Mouse (Mus musculus) liver, adult 2 months (tissue): ENCODE measurements around the gene Nop9. TPM values are rescaled to one million over a fixed set of nuclear protein-coding genes. Genes with fewer than 3 reads are reported as not detected.

Experiments
- DNase-seq: peaks from one replicate; pipeline ENCODE4 v3.0.0-alpha.2; 2011; ENCODE audit warnings: low read depth, low spot score; ENCODE audit errors: extremely low read depth
- H3K27ac ChIP-seq: fragments of 200-500 bp; replicated peaks from 2 replicates; pipeline ENCODE4 v1.5.1; 2012; ENCODE audit warnings: low read depth, mild to moderate bottlenecking, control low read depth, inconsistent platforms, low read length; ENCODE audit not compliant: insufficient read depth
- H3K27me3 ChIP-seq: fragments of 200-500 bp; 2 replicates; pipeline ENCODE4 v1.6.1; 2012; ENCODE audit warnings: mild to moderate bottlenecking, moderate library complexity, low read length, inconsistent platforms; ENCODE audit not compliant: control insufficient read depth, insufficient read depth
- H3K36me3 ChIP-seq: fragments of 200-500 bp; 2 replicates; pipeline ENCODE4 v1.6.1; 2012; ENCODE audit warnings: low read length, inconsistent platforms; ENCODE audit not compliant: control insufficient read depth, insufficient read depth
- H3K4me1 ChIP-seq: fragments of 200-500 bp; 2 replicates; pipeline ENCODE4 v1.6.1; 2011; ENCODE audit warnings: low read length; ENCODE audit not compliant: control insufficient read depth, insufficient read depth
- H3K4me3 ChIP-seq: fragments of 200-500 bp; 2 replicates; pipeline ENCODE4 v1.5.1; 2011; ENCODE audit warnings: low read depth, mild to moderate bottlenecking, control low read depth, low read length, moderate library complexity; ENCODE audit not compliant: insufficient read depth
- H3K79me2 ChIP-seq: fragments of 200-500 bp; 2 replicates; pipeline ENCODE4 v1.6.1; 2012; ENCODE audit warnings: inconsistent platforms, mild to moderate bottlenecking, low read length, moderate library complexity; ENCODE audit not compliant: control insufficient read depth, insufficient read depth
- H3K9ac ChIP-seq: fragments of 200-500 bp; 2 replicates; pipeline ENCODE4 v1.6.1; 2012; ENCODE audit warnings: low read depth, mild to moderate bottlenecking, control low read depth, inconsistent platforms, low read length
- CTCF ChIP-seq: fragments of 200-500 bp; IDR thresholded peaks from 2 replicates; pipeline ENCODE4 v1.5.1; 2011; ENCODE audit warnings: low read depth, low read length, control low read depth
- POLR2A ChIP-seq: fragments of 200-500 bp; IDR thresholded peaks from 2 replicates; pipeline ENCODE4 v1.6.1; 2011; ENCODE audit warnings: low read length, control low read depth; ENCODE audit not compliant: insufficient read depth; ENCODE audit errors: extremely low read depth
- WGBS: fragments of 180-500 bp; shearing (Covaris S2); methylation state at CpG from one replicate; pipeline ENCODE4 v1.1.7; 2018; 5-methylcytosine and 5-hydroxymethylcytosine counted together
- polyA plus RNA-seq: library from polyadenylated mRNA; depleted of rRNA; stranded (reverse); fragments of >200 nt; gene quantifications from 2 replicates; pipeline ENCODE4 v1.2.3, GENCODE M21; 2012
- total RNA-seq: library from RNA; depleted of rRNA; stranded (reverse); fragments of >200 nt; gene quantifications from 2 replicates; pipeline ENCODE4 v1.2.3, GENCODE M21; 2014

Nop9 gene
- total and polyA plus RNA-seq, 2 experiments: 13.0 to 15.1 TPM

GRCm38 (mm10) chr14:55716271-55716670 is 29.2 kb upstream of the Nop9 start:
- Histone ChIP-seq H3K4me3 (no peak overlapping the region), H3K27me3 (no peaks in the 10 kb centered on the region), H3K4me1 (peaks cover 28% of the 10 kb centered on the region), H3K9ac (no peak overlapping the region), H3K36me3 (peaks cover 3% of the 10 kb centered on the region; the same call in 1 of the 2 replicates), H3K79me2 (peaks cover 4% of the 10 kb centered on the region; the same call in 1 of the 2 replicates), H3K27ac (no peak overlapping the region)
- no peak for DNase-seq
- WGBS: 94% methylated on average over 6 of the region's 6 CpGs
- no peak for TF ChIP-seq POLR2A
- no peak for TF ChIP-seq CTCF

GRCm38 (mm10) chr14:55716884-55717283 is 28.6 kb upstream of the Nop9 start:
- DNase-seq: no peak
- H3K4me1 ChIP-seq: peaks cover 24% of the 10 kb centered on the region
- no peak for TF ChIP-seq POLR2A
- no peak for TF ChIP-seq CTCF
- H3K27me3 ChIP-seq: no peaks in the 10 kb centered on the region
- H3K79me2 ChIP-seq: peaks cover 4% of the 10 kb centered on the region; the same call in 1 of the 2 replicates
- H3K36me3 ChIP-seq: peaks cover 3% of the 10 kb centered on the region; the same call in 1 of the 2 replicates
- no peak overlapping the region for H3K4me3 ChIP-seq
- H3K9ac ChIP-seq: no peak overlapping the region
- 91% methylated on average over 8 of the region's 8 CpGs for WGBS
- H3K27ac ChIP-seq: no peak overlapping the region

GRCm38 (mm10) chr14:55719737-55720136 is 25.8 kb upstream of the Nop9 start:
- TF ChIP-seq POLR2A: no peak
- TF ChIP-seq CTCF: no peak
- Histone ChIP-seq H3K27me3 (no peaks in the 10 kb centered on the region), H3K4me1 (peaks cover 13% of the 10 kb centered on the region; the same call in 1 of the 2 replicates), H3K4me3 (no peak overlapping the region), H3K9ac (no peak overlapping the region), H3K27ac (no peak overlapping the region), H3K36me3 (peaks cover 3% of the 10 kb centered on the region; the same call in 1 of the 2 replicates), H3K79me2 (no peaks in the 10 kb centered on the region)
- WGBS: 84% methylated on average over 6 of the region's 6 CpGs
- no peak for DNase-seq

GRCm38 (mm10) chr14:55720666-55721065 is 24.8 kb upstream of the Nop9 start:
- peak overlapping the region; percentile 50 for H3K9ac ChIP-seq
- peaks cover 19% of the 10 kb centered on the region for H3K4me1 ChIP-seq
- peak; percentile 53 for DNase-seq
- H3K27ac ChIP-seq: peak overlapping the region; percentile 96
- no peaks in the 10 kb centered on the region for H3K79me2 ChIP-seq
- no peak for TF ChIP-seq POLR2A
- no peak for TF ChIP-seq CTCF
- 58% methylated on average over 12 of the region's 12 CpGs for WGBS
- peak overlapping the region; percentile 20; the same call in 1 of the 2 replicates for H3K4me3 ChIP-seq
- no peaks in the 10 kb centered on the region for H3K27me3 ChIP-seq
- H3K36me3 ChIP-seq: peaks cover 3% of the 10 kb centered on the region; the same call in 1 of the 2 replicates

- peak; percentile 88 for DNase-seq
- no peaks in the 10 kb centered on the region for H3K27me3 ChIP-seq
- H3K79me2 ChIP-seq: no peaks in the 10 kb centered on the region
- H3K4me1 ChIP-seq: peaks cover 21% of the 10 kb centered on the region
- peaks cover 3% of the 10 kb centered on the region; the same call in 1 of the 2 replicates for H3K36me3 ChIP-seq
- no peak for TF ChIP-seq POLR2A
- no peak for TF ChIP-seq CTCF
- 20% methylated on average over 6 of the region's 6 CpGs for WGBS
- peak overlapping the region; percentile 7; the same call in 1 of the 2 replicates for H3K4me3 ChIP-seq
- peak overlapping the region; percentile 50 for H3K9ac ChIP-seq
- peak overlapping the region; percentile 96 for H3K27ac ChIP-seq
These were observed 24.4 kb upstream of the Nop9 start for GRCm38 (mm10) chr14:55721076-55721475.

- TF ChIP-seq POLR2A: 0 out of 2 replicates have a peak, but pooled peaks have one; percentile 45
- peak; percentile 95 for TF ChIP-seq CTCF
These were observed 23.6 kb upstream of the Nop9 start, which contains the start of gene Rabggta for GRCm38 (mm10) chr14:55721700-55722437. TSS of gene Rabggta (minus strand) at chr14:55722263.

More at GRCm38 (mm10) chr14:55721700-55722437, 23.6 kb upstream of the Nop9 start, which contains the start of gene Rabggta:
- Histone ChIP-seq H3K4me3 (peak within 1 kb of the TSS; percentile 94), H3K27me3 (no peaks in the 10 kb centered on the region), H3K79me2 (no peaks in the 10 kb centered on the region), H3K27ac (peak within 1 kb of the TSS; percentile 96), H3K36me3 (peaks cover 3% of the 10 kb centered on the region; the same call in 1 of the 2 replicates), H3K4me1 (peaks cover 26% of the 10 kb centered on the region), H3K9ac (peak within 1 kb of the TSS; percentile 97)
- DNase-seq: peak; percentile 90
- under 1% methylated on average over 50 of the region's 50 CpGs for WGBS
